Mouse (Mus musculus) layer of hippocampus, adult 18-20 months (tissue): ENCODE data around the gene Trpv1. TPM values are rescaled to one million over a fixed set of nuclear protein-coding genes. Genes with fewer than 3 reads are reported as not detected.

Source experiments
- DNase-seq, 2 experiments: peaks; one replicate each; pipeline ENCODE4 v3.0.0; 2022; ENCODE audit warnings: low spot score in 2 of 2
- total RNA-seq, 2 experiments: library from RNA; stranded (reverse); gene quantifications; 2 replicates each; pipeline ENCODE4 v1.2.3; 2021

Gene Trpv1
- total RNA-seq, 2 experiments from 2014 or later, result 0.23 TPM; not detected in 1

- DNase-seq, result no peak
Measured at GRCm38 (mm10) chr11:73235990-73236701, 2.1 kb downstream of the Trpv1 start.

- DNase-seq, result no peak
Measured at GRCm38 (mm10) chr11:73236731-73237130, 2.6 kb downstream of the Trpv1 start.

- DNase-seq, result no peak
Measured at GRCm38 (mm10) chr11:73242199-73242598, 8.1 kb downstream of the Trpv1 start.

- DNase-seq, result no peak
Measured at GRCm38 (mm10) chr11:73242777-73243176, 8.7 kb downstream of the Trpv1 start.

GRCm38 (mm10) chr11:73257362-73257945 is 23.4 kb downstream of the Trpv1 start:
- DNase-seq, result no peak

GRCm38 (mm10) chr11:73258664-73259063 is 24.6 kb downstream of the Trpv1 start:
- DNase-seq, result no peak

GRCm38 (mm10) chr11:73260457-73260856 is 26.4 kb downstream of the Trpv1 start:
- DNase-seq, result no peak

- no peak for DNase-seq
Measured at GRCm38 (mm10) chr11:73261385-73261784, 27.3 kb downstream of the Trpv1 start.

- no peak for DNase-seq
Measured at GRCm38 (mm10) chr11:73267267-73267666, 33.2 kb downstream of the Trpv1 start, which contains the start of gene Trpv3. Gene Trpv3 (plus strand): TSS chr11:73267388.

GRCm38 (mm10) chr11:73274821-73275220 is 40.7 kb downstream of the Trpv1 start:
- no peak for DNase-seq

- no peak for DNase-seq
Measured at GRCm38 (mm10) chr11:73280710-73281109, 46.6 kb downstream of the Trpv1 start.

- peak; percentile 62 to 83 for DNase-seq
Measured at GRCm38 (mm10) chr11:73281528-73282027, 47.5 kb downstream of the Trpv1 start.

- DNase-seq, result peak in 1 of 2 experiments; percentile 23
Measured at GRCm38 (mm10) chr11:73283369-73283768, 49.3 kb downstream of the Trpv1 start.

- no peak for DNase-seq
Measured at GRCm38 (mm10) chr11:73283926-73284325, 49.8 kb downstream of the Trpv1 start.

GRCm38 (mm10) chr11:73284351-73284750 is 50.3 kb downstream of the Trpv1 start:
- peak in 1 of 2 experiments; percentile 24 for DNase-seq

GRCm38 (mm10) chr11:73289621-73290020 is 55.5 kb downstream of the Trpv1 start:
- DNase-seq, result no peak

GRCm38 (mm10) chr11:73303123-73303522 is 69.0 kb downstream of the Trpv1 start:
- no peak for DNase-seq

Other genes with a start within 250 kb of the Trpv1 start
- under 1 TPM; 0.25 to 0.27 TPM for gene P2rx1, start 235.2 kb upstream of the Trpv1 start, total RNA-seq
- gene Camkk1, start 215.3 kb upstream of the Trpv1 start, total RNA-seq, result 100 to 1,000 TPM; 175 to 178 TPM
- 10 to 100 TPM in 1 of 2 experiments, 1 to 10 TPM in 1; 9.3 to 10.4 TPM for gene Ncbp3, start 186.5 kb upstream of the Trpv1 start, total RNA-seq
- under 1 TPM; 0.10 to 0.17 TPM for gene Itgae, start 143.7 kb upstream of the Trpv1 start, total RNA-seq
- gene Haspin, start 96.0 kb upstream of the Trpv1 start, total RNA-seq, result under 1 TPM; 0.10 to 0.15 TPM
- gene P2rx5, start 73.9 kb upstream of the Trpv1 start, total RNA-seq, result 1 to 10 TPM; 1.4 to 2.5 TPM
- gene Emc6, start 57.3 kb upstream of the Trpv1 start, total RNA-seq, result 10 to 100 TPM; 51.6 to 52.4 TPM
- gene Tax1bp3, start 57.2 kb upstream of the Trpv1 start, total RNA-seq, result 1 to 10 TPM; 8.6 to 8.7 TPM
- gene Ctns, start 35.2 kb upstream of the Trpv1 start, total RNA-seq, result 10 to 100 TPM; 21.1 to 22.1 TPM
- 1 to 10 TPM; 3.7 to 4.0 TPM for gene Shpk, start 34.8 kb upstream of the Trpv1 start, total RNA-seq
- gene Trpv3, start 33.1 kb downstream of the Trpv1 start, total RNA-seq, result under 1 TPM; 0.41 to 0.45 TPM
- gene Aspa, start 95.3 kb downstream of the Trpv1 start, total RNA-seq, result 10 to 100 TPM; 13.9 to 14.8 TPM
- gene Gm49340, start 95.4 kb downstream of the Trpv1 start, total RNA-seq, result not detected
- not detected for gene Spata22, start 95.4 kb downstream of the Trpv1 start, total RNA-seq
- not detected for gene Olfr20, start 116.5 kb downstream of the Trpv1 start, total RNA-seq
- not detected for gene Olfr376, start 137.0 kb downstream of the Trpv1 start, total RNA-seq
- not detected for gene Olfr1, start 165.3 kb downstream of the Trpv1 start, total RNA-seq
- gene Olfr378, start 194.2 kb downstream of the Trpv1 start, total RNA-seq, result not detected
- gene Olfr380, start 223.2 kb downstream of the Trpv1 start, total RNA-seq, result not detected